Mouse (Mus musculus): ENCODE measurements around the gene Ly6g6e.

DNA sequence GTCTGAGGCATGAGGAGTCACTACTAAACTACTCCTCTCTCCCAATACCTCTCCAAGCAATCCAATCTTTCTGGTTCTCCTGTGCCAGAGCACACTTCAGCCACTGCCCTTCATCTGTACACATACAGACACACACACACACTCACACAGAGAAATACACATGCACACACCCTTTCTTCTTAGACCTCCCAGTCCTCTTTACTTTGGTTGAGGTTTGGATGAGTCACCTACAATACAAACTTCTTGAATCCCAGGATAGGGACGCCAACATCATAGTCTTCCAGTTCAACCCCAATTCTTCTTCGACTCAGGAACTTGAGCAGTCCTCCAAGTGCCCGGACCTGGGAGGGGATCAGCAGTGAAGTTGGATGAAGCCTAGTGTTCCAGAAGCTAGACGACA is 32.9 kb upstream of the Ly6g6e start:
- TF ChIP-seq CTCF (conservative IDR thresholded peaks at IDR 0.05; ENCODE audit: low read length): no peak
- no peak for TF ChIP-seq NANOG (IDR thresholded peaks at IDR 0.05; ENCODE audit: borderline replicate concordance, low read length)
- TF ChIP-seq POU5F1 (IDR thresholded peaks at IDR 0.05; ENCODE audit: borderline replicate concordance, low read length): no peak
